Mouse (Mus musculus): ENCODE results near the gene Phgdh.

Gene Phgdh

DNA sequence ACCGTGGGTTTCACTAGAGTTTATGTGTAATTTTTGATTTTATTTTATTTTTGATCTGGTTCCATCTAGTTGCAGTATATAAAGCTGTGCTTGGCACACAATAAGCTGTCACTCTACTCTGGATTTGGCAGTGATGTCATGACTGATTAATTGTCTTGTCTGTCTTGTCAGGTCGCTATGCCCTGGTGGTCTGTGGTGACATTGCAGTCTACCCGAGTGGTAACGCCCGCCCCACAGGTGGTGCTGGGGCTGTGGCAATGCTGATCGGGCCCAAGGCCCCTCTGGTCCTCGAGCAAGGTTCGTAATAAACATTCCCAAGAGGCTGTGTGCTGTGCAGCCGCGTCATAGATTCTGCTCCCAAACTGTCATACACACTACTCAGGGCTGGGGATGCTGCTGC lies 43.8 kb downstream of the Phgdh start:
- no peak for DNase-seq (ENCODE audit: low spot score)

DNA sequence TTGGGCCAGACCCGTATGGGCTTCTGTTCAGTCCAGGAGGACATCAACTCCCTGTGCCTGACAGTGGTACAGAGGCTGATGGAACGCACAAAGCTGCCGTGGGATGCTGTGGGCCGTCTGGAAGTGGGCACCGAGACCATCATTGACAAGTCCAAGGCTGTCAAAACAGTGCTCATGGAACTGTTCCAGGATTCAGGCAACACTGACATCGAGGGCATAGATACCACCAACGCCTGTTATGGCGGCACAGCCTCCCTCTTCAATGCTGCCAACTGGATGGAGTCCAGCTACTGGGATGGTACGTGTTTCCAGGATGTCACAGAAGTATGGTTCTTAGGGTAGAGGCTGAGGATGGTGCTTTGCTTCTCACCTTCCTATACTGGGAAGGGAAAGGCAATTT lies 48.7 kb downstream of the Phgdh start:
- no peak for DNase-seq (ENCODE audit: low spot score)

DNA sequence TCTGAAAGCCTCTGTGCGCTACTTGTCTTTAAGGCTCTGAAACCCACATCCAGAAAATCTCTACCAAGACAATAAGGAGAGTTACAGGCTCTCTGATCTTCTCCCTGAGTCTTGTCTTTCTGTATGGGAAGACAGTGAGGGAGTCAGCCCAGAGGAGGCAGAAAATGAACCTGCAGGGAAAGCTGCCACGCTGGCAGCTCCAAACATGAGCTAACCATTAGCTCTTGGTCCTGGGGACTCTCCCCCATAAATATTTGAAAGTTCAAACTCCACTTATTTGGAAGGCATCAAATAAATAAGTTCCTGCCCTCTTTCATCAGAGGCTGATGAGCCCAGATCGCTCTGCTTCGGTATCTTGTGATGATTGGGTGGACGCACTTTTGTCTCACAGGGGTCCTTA lies 56.6 kb downstream of the Phgdh start:
- DNase-seq (ENCODE audit: low spot score): no peak

DNA sequence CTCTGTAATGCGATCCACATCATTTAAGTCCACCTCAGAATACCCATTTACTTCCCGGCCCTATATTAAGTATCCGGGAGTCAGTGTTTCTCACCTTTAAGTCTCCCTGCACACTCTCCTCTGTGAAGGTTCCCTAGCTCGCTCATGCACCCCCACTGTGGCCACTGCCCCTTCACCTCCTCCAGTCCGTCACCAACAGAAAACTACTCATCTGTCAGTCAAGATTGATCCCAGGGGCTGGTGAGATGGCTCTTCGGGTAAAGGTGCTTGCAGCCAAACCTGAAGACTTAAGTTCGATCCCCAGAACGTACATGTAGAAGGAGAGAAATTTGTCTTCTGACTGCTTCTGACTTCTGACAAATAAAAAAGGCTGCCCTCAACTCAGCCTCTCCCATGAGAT lies 57.4 kb downstream of the Phgdh start:
- DNase-seq (ENCODE audit: low spot score): no peak

DNA sequence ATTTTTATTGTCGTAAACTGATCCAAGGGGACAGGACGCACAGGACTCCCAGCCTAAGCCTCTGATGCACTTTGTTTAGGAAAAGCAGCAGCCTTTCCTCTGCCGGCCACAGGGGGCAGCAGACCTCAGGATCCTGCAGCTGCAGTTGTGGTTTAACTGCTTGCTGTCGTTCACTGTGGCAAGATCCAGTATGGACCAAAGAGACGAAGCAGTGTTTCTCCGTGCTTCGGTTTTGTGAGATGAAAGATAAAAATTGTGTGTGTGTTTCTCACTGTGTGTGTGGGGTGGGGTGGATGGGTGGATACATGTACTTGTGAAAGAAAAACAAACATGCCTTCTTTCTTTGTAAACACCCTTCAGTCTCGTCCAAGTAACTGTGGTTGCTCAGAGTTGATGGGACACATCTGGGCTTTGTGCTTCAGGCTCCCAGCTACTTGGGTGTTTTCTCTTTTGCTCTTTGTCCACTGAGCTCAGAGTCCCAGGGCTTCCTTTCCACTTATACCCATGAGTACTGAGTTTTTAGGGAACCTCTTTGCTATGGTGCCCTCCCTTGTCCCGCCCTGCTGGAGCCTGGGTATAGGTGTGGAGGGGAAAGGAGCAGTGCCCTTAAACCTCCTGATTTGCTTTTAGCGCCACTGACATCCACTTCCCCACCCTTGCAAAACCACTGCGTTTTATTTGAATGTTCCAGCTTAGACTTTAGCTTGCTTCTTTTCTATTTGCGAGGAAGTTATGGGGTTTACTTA lies 58.7 kb downstream of the Phgdh start:
- peak; percentile 83 for DNase-seq (ENCODE audit: low spot score)

DNA sequence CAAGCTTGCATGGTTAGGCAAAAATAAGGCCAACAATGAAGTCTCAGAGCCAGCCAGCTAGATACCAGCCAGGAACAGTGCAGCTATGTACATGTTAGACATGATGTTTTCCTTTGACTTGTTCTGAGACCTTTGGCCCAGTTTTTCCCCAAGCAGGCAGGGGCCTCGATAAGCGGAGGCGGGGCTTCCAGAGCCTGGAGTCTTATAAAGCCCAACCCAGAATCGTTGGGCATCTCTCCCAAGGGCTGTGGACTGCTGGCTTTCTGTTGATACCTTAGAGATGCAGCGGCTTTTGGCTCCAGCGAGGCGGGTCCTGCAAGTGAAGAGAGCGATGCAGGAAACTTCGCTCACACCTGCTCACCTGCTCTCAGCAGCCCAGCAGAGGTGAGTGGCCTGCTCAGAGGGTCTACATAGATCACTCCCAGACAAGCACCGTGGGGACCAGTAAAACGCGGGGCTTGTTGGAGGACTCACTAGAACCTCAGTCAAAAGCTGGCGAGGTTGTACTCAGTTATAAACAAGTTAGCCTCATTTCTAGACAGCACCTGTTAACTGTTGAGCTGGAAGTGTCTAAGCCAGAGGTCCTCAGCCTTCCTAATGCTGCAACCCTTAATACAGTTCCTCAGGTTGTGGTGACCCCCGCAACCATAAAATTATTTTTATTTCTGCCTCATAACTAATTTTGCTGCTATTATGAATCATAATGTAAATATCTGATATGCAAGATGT lies 59.4 kb downstream of the Phgdh start, which contains the start of gene Hmgcs2:
TSS of gene Hmgcs2 (plus strand) at position 232 of the 729 bp plus-strand sequence.
- peak; percentile 20 for DNase-seq (ENCODE audit: low spot score)

DNA sequence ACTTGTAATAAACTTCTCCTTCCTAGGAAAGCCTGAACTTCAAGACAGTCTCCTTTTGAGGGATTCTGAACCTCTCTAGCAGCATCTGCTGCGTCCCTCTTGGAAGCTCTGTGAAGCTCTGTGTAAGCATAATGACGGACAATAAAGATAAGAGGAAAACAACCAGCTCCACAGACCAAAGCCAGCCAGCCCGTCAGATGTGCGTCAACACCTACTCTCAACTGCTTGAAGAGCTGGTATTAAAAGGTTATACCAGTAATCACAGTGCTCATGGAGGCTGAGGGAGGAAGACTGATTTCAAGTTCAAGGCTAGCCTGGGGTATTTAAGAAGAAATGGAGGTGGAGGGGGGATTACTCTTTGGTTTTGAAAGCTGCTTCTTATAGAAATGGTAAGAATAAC lies 60.1 kb downstream of the Phgdh start:
- DNase-seq (ENCODE audit: low spot score): no peak

DNA sequence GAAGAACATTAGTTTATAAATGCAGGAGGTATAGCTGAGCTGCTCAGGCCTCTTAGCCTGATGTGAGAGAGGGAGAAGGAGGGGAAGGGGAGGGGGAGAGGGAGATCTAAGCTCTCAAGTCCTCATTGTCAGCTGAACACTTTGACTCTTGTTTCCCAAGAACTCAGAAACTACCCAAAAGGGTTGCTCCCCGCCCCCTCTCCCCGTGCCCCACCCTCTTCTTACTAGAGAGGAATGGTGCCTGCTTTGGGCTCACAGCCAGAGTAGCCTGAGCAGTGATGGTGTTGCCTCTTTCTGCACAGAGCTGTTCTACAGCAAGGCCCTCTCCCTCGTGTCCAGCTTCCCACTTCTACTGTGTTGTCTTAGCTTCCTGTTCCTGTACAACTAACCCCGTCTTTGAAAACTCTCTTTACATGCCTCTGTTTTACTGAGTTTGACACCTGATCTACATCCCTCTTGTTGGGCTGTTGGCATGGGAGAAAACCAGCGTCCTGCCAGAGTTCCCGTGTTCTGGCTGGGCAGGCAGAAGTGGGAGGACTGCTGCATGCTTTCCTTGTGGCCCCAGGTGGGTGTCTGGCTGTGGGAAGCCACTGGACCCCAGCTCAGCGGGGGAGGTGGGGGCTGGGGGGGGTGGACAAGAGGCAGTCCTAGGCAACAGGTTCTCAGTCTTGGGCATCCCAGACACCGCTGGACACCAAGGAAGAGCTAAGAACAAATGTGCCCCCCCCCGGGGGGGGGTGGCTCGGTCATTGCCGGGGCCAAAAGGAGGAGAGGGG lies 66.0 kb downstream of the Phgdh start:
- DNase-seq (ENCODE audit: low spot score): no peak

DNA sequence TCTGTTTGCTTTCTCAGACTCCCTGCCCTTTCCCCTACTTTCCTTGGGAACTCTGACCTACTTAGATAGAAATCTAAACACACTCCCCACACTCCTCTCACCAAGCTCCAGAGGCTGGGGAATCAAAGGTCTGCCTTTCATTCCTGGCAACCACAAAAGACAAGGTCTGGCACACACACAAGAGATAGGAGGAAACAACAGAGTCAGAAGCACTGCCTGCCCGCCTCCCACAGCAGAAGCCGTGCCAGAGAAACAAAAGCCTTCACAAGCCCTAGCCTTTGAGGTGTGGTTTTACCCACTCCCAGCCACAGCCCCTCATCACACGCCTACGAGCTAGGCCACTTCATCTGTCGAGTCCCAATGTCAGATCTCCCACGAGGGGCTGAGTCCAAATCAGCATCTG lies 72.5 kb downstream of the Phgdh start:
- no peak for DNase-seq (ENCODE audit: low spot score)

Measured in retina, embryonic 14.5 days (tissue).